Mouse (Mus musculus) urinary bladder, adult 2 months (tissue): ENCODE results near the gene Car6. TPM values are rescaled to one million over a fixed set of nuclear protein-coding genes. Genes with fewer than 3 reads are reported as not detected.

ENCODE experiments used
- DNase-seq: peaks from one replicate; pipeline ENCODE4 v3.0.0; 2022; ENCODE audit warnings: low spot score
- polyA plus RNA-seq: library from polyadenylated mRNA; depleted of rRNA; stranded (reverse); fragments of >200 nt; gene quantifications from 2 replicates; pipeline ENCODE4 v1.2.3, GENCODE M21; 2012

Car6 gene
- polyA plus RNA-seq, 1 experiment: not detected

GRCm38 (mm10) chr4:150229747-150230390 is 28.7 kb upstream of the Car6 start:
- no peak for DNase-seq

GRCm38 (mm10) chr4:150228581-150229348 is 27.6 kb upstream of the Car6 start:
- DNase-seq: no peak

GRCm38 (mm10) chr4:150226818-150227688 is 25.9 kb upstream of the Car6 start:
- DNase-seq: no peak

- DNase-seq: no peak
These were observed 24.6 kb upstream of the Car6 start for GRCm38 (mm10) chr4:150225700-150226099.

- DNase-seq: no peak
These were observed 22.7 kb upstream of the Car6 start for GRCm38 (mm10) chr4:150223830-150224229.

GRCm38 (mm10) chr4:150221017-150221640 is 20.0 kb upstream of the Car6 start:
- no peak for DNase-seq

GRCm38 (mm10) chr4:150220584-150220983 is 19.5 kb upstream of the Car6 start:
- no peak for DNase-seq

- no peak for DNase-seq
These were observed 18.6 kb upstream of the Car6 start for GRCm38 (mm10) chr4:150219501-150220292.

GRCm38 (mm10) chr4:150217935-150218334 is 16.8 kb upstream of the Car6 start:
- no peak for DNase-seq

- DNase-seq: no peak
These were observed 16.0 kb upstream of the Car6 start for GRCm38 (mm10) chr4:150217042-150217554.

GRCm38 (mm10) chr4:150216423-150216822 is 15.3 kb upstream of the Car6 start:
- DNase-seq: no peak

GRCm38 (mm10) chr4:150213910-150214309 is 12.8 kb upstream of the Car6 start:
- no peak for DNase-seq

GRCm38 (mm10) chr4:150212553-150212971 is 11.4 kb upstream of the Car6 start:
- no peak for DNase-seq

- DNase-seq: no peak
These were observed 10.9 kb upstream of the Car6 start for GRCm38 (mm10) chr4:150211930-150212552.

- no peak for DNase-seq
These were observed 9.2 kb upstream of the Car6 start for GRCm38 (mm10) chr4:150210306-150210705.

GRCm38 (mm10) chr4:150209751-150210150 is 8.6 kb upstream of the Car6 start:
- no peak for DNase-seq

GRCm38 (mm10) chr4:150204877-150205276 is 3.7 kb upstream of the Car6 start:
- no peak for DNase-seq

GRCm38 (mm10) chr4:150202702-150203101 is 1.6 kb upstream of the Car6 start:
- no peak for DNase-seq

GRCm38 (mm10) chr4:150198268-150198667 is 2.9 kb downstream of the Car6 start:
- no peak for DNase-seq

- no peak for DNase-seq
These were observed 7.2 kb downstream of the Car6 start for GRCm38 (mm10) chr4:150193915-150194314.
